Mouse (Mus musculus) olfactory bulb, adult 2 months (tissue): ENCODE data around the gene Gpr160.

Source experiments
- CTCF ChIP-seq: fragments of 200-500 bp; IDR thresholded peaks from 2 replicates; pipeline ENCODE4 v1.5.1; 2012; ENCODE audit warnings: low read depth, mild to moderate bottlenecking, low read length, moderate library complexity; ENCODE audit not compliant: insufficient read depth
- POLR2A ChIP-seq: fragments of 200-500 bp; IDR thresholded peaks from 2 replicates; pipeline ENCODE4 v1.6.1; 2012; ENCODE audit warnings: mild to moderate bottlenecking, low read depth, low read length, moderate library complexity; ENCODE audit not compliant: insufficient read depth

DNA sequence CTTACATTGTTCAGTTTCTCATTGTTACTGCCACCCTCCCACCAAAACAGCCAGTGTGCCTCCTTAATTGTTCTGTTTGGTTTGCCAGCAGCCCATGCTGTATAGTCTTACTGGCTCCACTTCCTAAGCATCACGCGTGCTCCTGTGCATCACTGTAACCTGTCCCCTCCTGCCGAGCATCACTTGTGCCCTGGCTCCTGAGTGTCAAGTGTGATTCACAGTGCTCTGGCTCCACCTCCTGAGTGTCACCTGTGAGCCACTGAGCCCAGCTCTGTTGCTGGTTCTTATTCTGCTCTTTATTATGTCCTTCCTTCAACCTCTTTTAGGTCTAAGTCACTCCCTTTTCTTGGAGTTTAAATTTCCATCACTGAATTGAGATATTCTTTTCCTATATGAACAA is 31.7 kb downstream of the Gpr160 start:
- TF ChIP-seq CTCF (no peak), POLR2A (no peak)
